Mouse (Mus musculus) hindbrain, embryonic 14.5 days (tissue): ENCODE data around the gene Rab10. TPM values are rescaled to one million over a fixed set of nuclear protein-coding genes. Genes with fewer than 3 reads are reported as not detected.
A peak's percentile ranks its signal among the peaks of the same experiment; 100 is the strongest.

Experiments used
- ATAC-seq: fragments of 200-750 bp; cut with Nextera tagmentation; 2 replicates; pipeline ENCODE4 v1.8.0; 2017; ENCODE audit warnings: moderate number of reproducible peaks, mild to moderate bottlenecking, moderate TSS enrichment, moderate library complexity; ENCODE audit not compliant: low FRiP score
- DNase-seq: peaks from one replicate; pipeline ENCODE4 v3.0.0-alpha.2; 2015; ENCODE audit warnings: low spot score
- H3K27ac ChIP-seq: fragments of 300-500 bp; sonication (generic); 2 replicates; pipeline ENCODE4 v1.5.1; 2014; ENCODE audit warnings: mild to moderate bottlenecking, moderate library complexity
- H3K27me3 ChIP-seq: fragments of 300-500 bp; sonication (generic); 2 replicates; pipeline ENCODE4 v1.6.1; 2014; ENCODE audit warnings: mild to moderate bottlenecking, low read length, mixed read lengths; ENCODE audit not compliant: control insufficient read depth, insufficient read depth
- H3K36me3 ChIP-seq: fragments of 300-500 bp; sonication (generic); replicated peaks from 2 replicates; pipeline ENCODE4 v1.6.1; 2014; ENCODE audit not compliant: control insufficient read depth, insufficient read depth
- H3K4me1 ChIP-seq: fragments of 300-500 bp; sonication (generic); replicated peaks from 2 replicates; pipeline ENCODE4 v1.6.1; 2014; ENCODE audit warnings: antibody characterized with exemption, low read length, mixed read lengths; ENCODE audit not compliant: control insufficient read depth, insufficient read depth
- H3K4me2 ChIP-seq: fragments of 300-500 bp; sonication (generic); replicated peaks from 2 replicates; pipeline ENCODE4 v1.6.1; 2014; ENCODE audit warnings: mild to moderate bottlenecking, moderate library complexity
- H3K4me3 ChIP-seq: fragments of 300-500 bp; sonication (generic); replicated peaks from 2 replicates; pipeline ENCODE4 v1.5.1; 2014; ENCODE audit warnings: mild to moderate bottlenecking, low read length
- H3K9ac ChIP-seq: fragments of 300-500 bp; sonication (generic); 2 replicates; pipeline ENCODE4 v1.6.1; 2014
- H3K9me3 ChIP-seq: fragments of 300-500 bp; sonication (generic); 2 replicates; pipeline ENCODE4 v1.6.1; 2016; ENCODE audit warnings: low read length; ENCODE audit not compliant: control insufficient read depth
- WGBS: fragments of 180-500 bp; shearing (Covaris S2); extraction: QIAGEN DNeasy Blood & Tissue Kit; methylation state at CpG from one replicate; pipeline ENCODE4 v1.1.7; 2014; 5-methylcytosine and 5-hydroxymethylcytosine counted together
- polyA plus RNA-seq: library from polyadenylated mRNA; unstranded; fragments of >200 nt; fragmentation: Nextera tagmentation; extraction: Ambion mirVana; gene quantifications from 2 replicates; pipeline ENCODE4 v1.2.1, GENCODE M21; 2014

Rab10 gene
- polyA plus RNA-seq, result 181 and 199 TPM in 2 replicates

DNA sequence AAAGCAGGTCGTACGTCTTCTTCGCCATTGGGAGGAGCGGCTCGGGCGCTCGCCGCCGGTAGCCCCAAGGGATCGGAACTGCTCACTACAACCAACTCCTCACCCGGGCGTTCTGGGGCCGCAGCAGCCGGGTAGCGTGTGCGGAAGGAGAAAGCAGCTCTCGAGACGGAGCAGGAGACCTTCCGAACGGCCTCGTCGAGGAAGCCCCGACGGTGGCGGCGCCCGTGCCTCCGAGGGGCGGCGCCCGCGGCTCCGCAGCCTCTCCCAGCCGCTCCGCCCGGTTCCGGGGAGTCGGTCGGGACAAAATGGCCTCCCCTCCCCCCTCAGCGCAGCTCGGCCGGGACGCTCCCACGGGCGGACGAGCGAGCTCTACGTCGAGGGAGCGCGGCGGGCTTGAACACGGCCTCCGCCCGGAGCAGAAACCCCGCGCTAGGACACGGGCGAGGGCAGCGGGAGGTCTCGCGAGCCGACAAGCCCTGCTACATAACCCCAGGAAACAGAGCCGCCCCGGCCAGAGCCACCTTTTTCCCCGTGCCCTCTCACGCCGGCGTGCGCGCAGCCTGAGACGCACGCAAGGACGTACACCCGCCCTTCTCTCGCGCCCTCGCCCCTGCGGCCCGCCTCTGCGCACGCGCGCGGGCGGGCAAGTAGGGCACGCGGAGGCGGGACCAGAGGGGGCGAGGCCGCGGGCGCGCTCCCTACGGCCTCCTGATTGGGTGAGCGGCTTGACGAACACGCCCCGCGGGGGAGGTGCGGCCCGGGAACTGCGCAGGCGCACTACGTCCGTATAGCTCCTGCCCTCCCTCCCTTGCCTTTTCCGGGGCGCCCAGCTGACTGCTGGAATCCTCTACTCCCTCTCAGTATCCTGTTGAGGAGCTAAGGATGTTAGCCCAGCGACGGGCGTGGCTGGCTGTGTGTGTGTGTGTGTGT lies at the start of gene Rab10:
TSS of gene Rab10 (minus strand) at position 579 of the 930 bp plus-strand sequence.
- no peaks in the 10 kb centered on the region for H3K36me3 ChIP-seq
- H3K9me3 ChIP-seq, result no peaks in the 10 kb centered on the region
- H3K9ac ChIP-seq, result peak within 1 kb of the TSS; percentile 80
- H3K27me3 ChIP-seq, result no peaks in the 10 kb centered on the region
- peak within 1 kb of the TSS; percentile 72 for H3K4me3 ChIP-seq
- ATAC-seq (peak; percentile 98), DNase-seq (peak; percentile 99)
- H3K4me2 ChIP-seq, result peak within 1 kb of the TSS; percentile 90
- WGBS, result under 1% methylated on average over 86 of the region's 111 CpGs
- H3K27ac ChIP-seq, result peak within 1 kb of the TSS; percentile 92
- peaks cover 23% of the 10 kb centered on the region for H3K4me1 ChIP-seq

GRCm38 (mm10) chr12:3359302-3359701 lies 49.5 kb upstream of the Rab10 start:
- ATAC-seq, result peak; percentile 41; the same call in 1 of the 2 replicates
- Histone ChIP-seq H3K27me3 (no peaks in the 10 kb centered on the region), H3K36me3 (no peaks in the 10 kb centered on the region), H3K4me1 (no peaks in the 10 kb centered on the region), H3K27ac (no peak overlapping the region), H3K9me3 (no peaks in the 10 kb centered on the region), H3K4me3 (no peak overlapping the region), H3K4me2 (no peak overlapping the region), H3K9ac (no peak overlapping the region)
- 33% methylated on average over 3 of the region's 3 CpGs for WGBS
- peak; percentile 90 for DNase-seq

DNA sequence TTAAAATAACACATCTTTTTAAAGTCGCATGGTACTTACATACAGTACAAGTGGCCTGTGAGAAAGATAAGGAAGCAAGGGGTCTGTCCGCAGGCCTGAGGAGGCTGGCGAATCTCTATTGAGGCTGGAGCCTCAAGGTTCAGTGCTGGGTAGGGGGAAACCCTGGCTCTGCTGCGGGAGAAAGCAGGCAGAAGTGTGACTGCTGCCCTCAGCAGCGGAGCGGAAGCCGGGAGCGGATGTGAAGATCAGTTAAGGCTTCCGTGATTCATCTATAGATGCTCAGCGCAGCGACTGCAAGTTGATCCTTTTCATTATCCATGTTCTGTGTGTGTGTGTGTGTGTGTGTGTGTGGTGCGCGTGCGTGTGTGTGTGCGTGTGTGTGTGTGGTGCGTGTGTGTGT lies 47.1 kb upstream of the Rab10 start:
- H3K4me3 ChIP-seq, result no peak overlapping the region

DNA sequence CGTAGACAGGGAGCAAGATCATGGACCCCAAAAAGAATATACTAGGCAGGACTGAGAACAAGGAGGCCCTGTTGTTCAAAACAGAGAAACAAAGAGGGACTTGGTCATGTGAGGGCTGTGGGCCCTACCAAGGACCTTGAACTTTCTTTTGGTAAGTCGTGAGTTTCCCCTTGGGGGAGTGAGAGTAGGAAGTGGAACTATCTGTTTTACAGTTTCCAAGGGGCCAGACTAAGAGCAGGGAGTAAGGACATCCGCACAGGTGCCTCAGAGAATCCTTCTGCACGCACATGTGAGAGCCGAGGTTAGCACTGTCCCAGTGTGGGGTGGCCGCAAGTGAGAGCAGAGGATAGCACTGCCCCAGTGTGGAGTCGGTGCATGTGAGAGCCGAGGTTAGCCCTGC lies 45.3 kb upstream of the Rab10 start:
- no peak overlapping the region for H3K4me3 ChIP-seq
- no peaks in the 10 kb centered on the region for H3K27me3 ChIP-seq
- H3K27ac ChIP-seq, result no peak overlapping the region
- H3K9me3 ChIP-seq, result no peaks in the 10 kb centered on the region
- H3K36me3 ChIP-seq, result no peaks in the 10 kb centered on the region
- no peak for ATAC-seq
- H3K4me2 ChIP-seq, result no peak overlapping the region
- no peaks in the 10 kb centered on the region for H3K4me1 ChIP-seq
- no peak for DNase-seq
- no peak overlapping the region for H3K9ac ChIP-seq
- WGBS, result 86% methylated on average over 8 of the region's 8 CpGs

More for the DNA sequence above, 47.1 kb upstream of the Rab10 start:
- Histone ChIP-seq H3K4me2 (no peak overlapping the region), H3K27me3 (no peaks in the 10 kb centered on the region), H3K27ac (no peak overlapping the region), H3K4me1 (no peaks in the 10 kb centered on the region), H3K36me3 (no peaks in the 10 kb centered on the region), H3K9ac (no peak overlapping the region), H3K9me3 (no peaks in the 10 kb centered on the region)
- DNase-seq (no peak), ATAC-seq (no peak)
- 76% methylated on average over 16 of the region's 16 CpGs for WGBS

DNA sequence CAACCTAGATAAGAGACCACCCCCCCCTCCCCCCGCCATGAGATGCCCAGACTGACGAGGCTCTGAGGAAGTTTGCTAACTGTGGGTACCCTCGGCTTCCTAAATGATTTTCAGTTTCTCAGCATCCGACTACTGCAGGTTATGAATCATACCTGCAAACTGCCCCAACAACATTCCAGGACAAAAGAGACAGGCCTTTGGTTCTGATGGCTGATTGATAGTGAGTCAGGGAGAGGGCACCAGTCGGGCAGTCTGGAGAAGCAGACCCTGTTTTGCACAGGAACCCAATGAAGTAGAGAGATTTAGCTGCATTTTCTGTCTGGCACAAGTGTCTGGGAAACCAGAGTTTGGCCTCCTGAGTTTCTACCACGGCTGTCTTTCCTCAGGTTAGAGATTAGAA lies 42.4 kb upstream of the Rab10 start:
- ATAC-seq, result no peak
- no peak overlapping the region for H3K9ac ChIP-seq
- H3K4me3 ChIP-seq, result no peak overlapping the region
- H3K36me3 ChIP-seq, result no peaks in the 10 kb centered on the region
- WGBS, result 87% methylated on average over 6 of the region's 6 CpGs
- H3K4me1 ChIP-seq, result no peaks in the 10 kb centered on the region
- no peak for DNase-seq
- H3K4me2 ChIP-seq, result no peak overlapping the region
- no peaks in the 10 kb centered on the region for H3K27me3 ChIP-seq
- no peaks in the 10 kb centered on the region for H3K9me3 ChIP-seq
- no peak overlapping the region for H3K27ac ChIP-seq

DNA sequence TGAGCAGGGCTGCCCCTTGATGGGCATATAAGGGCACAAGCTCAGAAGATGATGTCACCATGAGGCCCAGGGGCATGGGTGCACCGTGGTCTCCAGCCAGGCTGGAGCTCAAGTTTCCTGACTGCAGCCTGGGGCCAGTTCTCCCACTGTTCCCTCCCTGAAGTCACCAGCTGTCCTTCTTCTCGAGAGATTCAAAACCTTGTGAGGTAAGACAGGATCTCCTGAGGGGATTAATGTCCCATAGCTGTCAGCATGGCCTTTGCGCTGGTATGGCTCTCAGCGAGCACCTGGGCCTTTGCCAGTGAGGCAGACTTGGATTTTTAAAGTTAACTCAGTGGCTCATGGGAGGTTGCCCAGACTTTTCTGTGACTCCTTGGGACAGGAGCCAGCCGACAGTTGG lies 40.4 kb upstream of the Rab10 start:
- 80% methylated on average over 5 of the region's 5 CpGs for WGBS
- no peaks in the 10 kb centered on the region for H3K36me3 ChIP-seq
- no peak overlapping the region for H3K9ac ChIP-seq
- no peak overlapping the region for H3K27ac ChIP-seq
- H3K4me3 ChIP-seq, result no peak overlapping the region
- ATAC-seq (no peak), DNase-seq (no peak)
- H3K9me3 ChIP-seq, result no peaks in the 10 kb centered on the region
- no peak overlapping the region for H3K4me2 ChIP-seq
- no peaks in the 10 kb centered on the region for H3K4me1 ChIP-seq
- H3K27me3 ChIP-seq, result no peaks in the 10 kb centered on the region

DNA sequence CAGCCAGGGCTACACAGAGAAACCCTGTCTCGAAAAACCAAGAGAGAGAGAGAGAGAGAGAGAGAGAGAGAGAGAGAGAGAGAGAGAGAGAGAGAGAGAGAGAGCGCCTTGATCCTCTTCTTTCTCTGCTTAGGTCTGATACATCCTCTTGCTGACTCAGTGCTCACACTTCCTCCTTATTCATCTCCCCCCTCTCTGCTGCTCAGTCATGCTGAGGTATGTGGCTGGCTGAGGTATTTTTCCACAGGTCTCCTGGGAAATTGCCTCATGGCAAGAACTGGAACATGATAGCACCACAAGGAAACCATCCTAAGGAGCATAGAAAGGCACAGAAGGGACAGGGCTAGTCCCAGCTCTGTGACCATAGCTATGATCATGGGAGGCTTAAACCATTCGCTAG lies 39.6 kb upstream of the Rab10 start:
- 79% methylated on average over 3 of the region's 3 CpGs for WGBS
- H3K27ac ChIP-seq, result no peak overlapping the region
- H3K9me3 ChIP-seq, result no peaks in the 10 kb centered on the region
- H3K4me1 ChIP-seq, result no peaks in the 10 kb centered on the region
- no peaks in the 10 kb centered on the region for H3K36me3 ChIP-seq
- ATAC-seq (no peak), DNase-seq (no peak)
- H3K4me3 ChIP-seq, result no peak overlapping the region
- no peak overlapping the region for H3K9ac ChIP-seq
- H3K27me3 ChIP-seq, result no peaks in the 10 kb centered on the region
- no peak overlapping the region for H3K4me2 ChIP-seq

GRCm38 (mm10) chr12:3347682-3348081 lies 37.9 kb upstream of the Rab10 start:
- no peaks in the 10 kb centered on the region for H3K9me3 ChIP-seq
- no peak overlapping the region for H3K27ac ChIP-seq
- no peaks in the 10 kb centered on the region for H3K36me3 ChIP-seq
- H3K4me3 ChIP-seq, result no peak overlapping the region
- H3K27me3 ChIP-seq, result no peaks in the 10 kb centered on the region
- DNase-seq (no peak), ATAC-seq (no peak)
- H3K4me1 ChIP-seq, result no peaks in the 10 kb centered on the region
- H3K9ac ChIP-seq, result no peak overlapping the region
- H3K4me2 ChIP-seq, result no peak overlapping the region

DNA sequence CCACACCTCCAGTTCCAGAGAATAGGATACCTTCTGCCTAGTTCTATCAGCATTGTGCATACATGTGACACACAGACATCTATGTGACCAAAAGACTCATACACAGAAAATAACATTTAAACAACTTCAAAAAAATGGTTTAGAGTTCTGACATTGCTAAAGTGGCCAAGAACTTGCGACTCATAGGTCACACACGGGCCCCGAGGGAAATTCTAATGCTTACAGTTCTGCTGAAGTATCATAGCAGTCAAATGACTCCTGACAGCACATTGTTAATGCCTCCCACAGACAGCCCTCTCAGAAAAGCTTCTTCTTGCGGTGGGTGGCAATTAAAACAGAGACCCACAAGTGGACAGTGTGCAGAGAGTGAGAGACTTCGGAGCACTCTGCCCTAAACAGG lies 35.3 kb upstream of the Rab10 start:
- Histone ChIP-seq H3K9ac (no peak overlapping the region), H3K4me1 (no peaks in the 10 kb centered on the region), H3K27ac (no peak overlapping the region), H3K4me2 (no peak overlapping the region), H3K27me3 (no peaks in the 10 kb centered on the region), H3K36me3 (no peaks in the 10 kb centered on the region), H3K4me3 (no peak overlapping the region), H3K9me3 (no peaks in the 10 kb centered on the region)
- ATAC-seq, result no peak
- no peak for DNase-seq
- whole genome bisulfite sequencing, result 87% methylated on average over 5 of the region's 5 CpGs
